Mouse (Mus musculus): Measurements from ENCODE around the gene Flcn. TPM values are rescaled to one million over a fixed set of nuclear protein-coding genes. Genes with fewer than 3 reads are reported as not detected.
A peak's percentile ranks its signal among the peaks of the same experiment; 100 is the strongest.

The Flcn gene
- total and polyA plus RNA-seq, 3 experiments = 34.9 to 60.9 (median 40.0) TPM

- ATAC-seq (ENCODE audit: extremely low read depth, insufficient number of reproducible peaks, low FRiP score, poor library complexity, severe bottlenecking) = peak; percentile 47
- TF ChIP-seq CTCF (IDR thresholded peaks at IDR 0.05; ENCODE audit: low read depth, low read length) (no peak), GATA2 (IDR thresholded peaks at IDR 0.05; ENCODE audit: borderline replicate concordance, low read depth, low read length) (no peak), POLR2AphosphoS5 (IDR thresholded peaks at IDR 0.05; ENCODE audit: insufficient replicate concordance, low read depth, low read length) (no peak), TAL1 (conservative IDR thresholded peaks at IDR 0.05; ENCODE audit: low read depth, low read length) (no peak), GATA1 (IDR thresholded peaks at IDR 0.05; ENCODE audit: borderline replicate concordance, low read length) (no peak)
- Histone ChIP-seq H3K36me3 (replicated peaks) (peaks cover 58% of the 10 kb centered on the region), H3K27me3 (ENCODE audit: insufficient read depth, low read length) (no peaks in the 10 kb centered on the region), H3K4me3 (ENCODE audit: low read depth, low read length) (peak overlapping the region; percentile 95), H3K4me1 (ENCODE audit: insufficient read depth, low read depth, low read length) (peaks cover 49% of the 10 kb centered on the region), H3K9me3 (replicated peaks) (no peaks in the 10 kb centered on the region)
- DNase-seq (ENCODE audit: low spot score) = peak; percentile 86
Measured at GRCm38 (mm10) chr11:59809071-59809669, 646 bp downstream of the Flcn start.

GRCm38 (mm10) chr11:59808170-59808960 lies 1.5 kb downstream of the Flcn start:
- ATAC-seq (ENCODE audit: extremely low read depth, insufficient number of reproducible peaks, low FRiP score, poor library complexity, severe bottlenecking) (no peak), DNase-seq (ENCODE audit: low spot score) (no peak)
- H3K36me3 ChIP-seq (replicated peaks) = peaks cover 66% of the 10 kb centered on the region
- H3K9me3 ChIP-seq (replicated peaks) = no peaks in the 10 kb centered on the region
- no peaks in the 10 kb centered on the region for H3K27me3 ChIP-seq (ENCODE audit: insufficient read depth, low read length)
- peak overlapping the region; percentile 95 for H3K4me3 ChIP-seq (ENCODE audit: low read depth, low read length)
- H3K4me1 ChIP-seq (ENCODE audit: insufficient read depth, low read depth, low read length) = peaks cover 52% of the 10 kb centered on the region
- TF ChIP-seq GATA2 (IDR thresholded peaks at IDR 0.05; ENCODE audit: borderline replicate concordance, low read depth, low read length) (no peak), CTCF (IDR thresholded peaks at IDR 0.05; ENCODE audit: low read depth, low read length) (no peak), TAL1 (conservative IDR thresholded peaks at IDR 0.05; ENCODE audit: low read depth, low read length) (no peak), POLR2AphosphoS5 (IDR thresholded peaks at IDR 0.05; ENCODE audit: insufficient replicate concordance, low read depth, low read length) (no peak), GATA1 (IDR thresholded peaks at IDR 0.05; ENCODE audit: borderline replicate concordance, low read length) (no peak)

GRCm38 (mm10) chr11:59805656-59806055 lies 4.2 kb downstream of the Flcn start:
- Histone ChIP-seq H3K36me3 (replicated peaks) (peaks cover 79% of the 10 kb centered on the region), H3K9me3 (replicated peaks) (no peaks in the 10 kb centered on the region), H3K4me3 (ENCODE audit: low read depth, low read length) (no peak overlapping the region), H3K4me1 (ENCODE audit: insufficient read depth, low read depth, low read length) (peaks cover 44% of the 10 kb centered on the region), H3K27me3 (ENCODE audit: insufficient read depth, low read length) (no peaks in the 10 kb centered on the region; the same call in 1 of the 2 replicates)
- DNase-seq (ENCODE audit: low spot score) (no peak), ATAC-seq (ENCODE audit: extremely low read depth, insufficient number of reproducible peaks, low FRiP score, poor library complexity, severe bottlenecking) (no peak)
- no peak for TF ChIP-seq POLR2AphosphoS5 (IDR thresholded peaks at IDR 0.05; ENCODE audit: insufficient replicate concordance, low read depth, low read length)
- no peak for TF ChIP-seq TAL1 (conservative IDR thresholded peaks at IDR 0.05; ENCODE audit: low read depth, low read length)
- TF ChIP-seq GATA1 (IDR thresholded peaks at IDR 0.05; ENCODE audit: borderline replicate concordance, low read length) = no peak
- no peak for TF ChIP-seq GATA2 (IDR thresholded peaks at IDR 0.05; ENCODE audit: borderline replicate concordance, low read depth, low read length)
- TF ChIP-seq CTCF (IDR thresholded peaks at IDR 0.05; ENCODE audit: low read depth, low read length) = no peak

GRCm38 (mm10) chr11:59805256-59805655 lies 4.6 kb downstream of the Flcn start:
- peaks cover 44% of the 10 kb centered on the region for H3K4me1 ChIP-seq (ENCODE audit: insufficient read depth, low read depth, low read length)
- no peak for TF ChIP-seq CTCF (IDR thresholded peaks at IDR 0.05; ENCODE audit: low read depth, low read length)
- TF ChIP-seq TAL1 (conservative IDR thresholded peaks at IDR 0.05; ENCODE audit: low read depth, low read length) = no peak
- no peak for TF ChIP-seq POLR2AphosphoS5 (IDR thresholded peaks at IDR 0.05; ENCODE audit: insufficient replicate concordance, low read depth, low read length)
- TF ChIP-seq GATA1 (IDR thresholded peaks at IDR 0.05; ENCODE audit: borderline replicate concordance, low read length) = no peak
- TF ChIP-seq GATA2 (IDR thresholded peaks at IDR 0.05; ENCODE audit: borderline replicate concordance, low read depth, low read length) = no peak
- H3K4me3 ChIP-seq (ENCODE audit: low read depth, low read length) = no peak overlapping the region
- ATAC-seq (ENCODE audit: extremely low read depth, insufficient number of reproducible peaks, low FRiP score, poor library complexity, severe bottlenecking) (no peak), DNase-seq (ENCODE audit: low spot score) (no peak)
- H3K36me3 ChIP-seq (replicated peaks) = peaks cover 83% of the 10 kb centered on the region
- no peaks in the 10 kb centered on the region; the same call in 1 of the 2 replicates for H3K27me3 ChIP-seq (ENCODE audit: insufficient read depth, low read length)
- no peaks in the 10 kb centered on the region for H3K9me3 ChIP-seq (replicated peaks)

DNA sequence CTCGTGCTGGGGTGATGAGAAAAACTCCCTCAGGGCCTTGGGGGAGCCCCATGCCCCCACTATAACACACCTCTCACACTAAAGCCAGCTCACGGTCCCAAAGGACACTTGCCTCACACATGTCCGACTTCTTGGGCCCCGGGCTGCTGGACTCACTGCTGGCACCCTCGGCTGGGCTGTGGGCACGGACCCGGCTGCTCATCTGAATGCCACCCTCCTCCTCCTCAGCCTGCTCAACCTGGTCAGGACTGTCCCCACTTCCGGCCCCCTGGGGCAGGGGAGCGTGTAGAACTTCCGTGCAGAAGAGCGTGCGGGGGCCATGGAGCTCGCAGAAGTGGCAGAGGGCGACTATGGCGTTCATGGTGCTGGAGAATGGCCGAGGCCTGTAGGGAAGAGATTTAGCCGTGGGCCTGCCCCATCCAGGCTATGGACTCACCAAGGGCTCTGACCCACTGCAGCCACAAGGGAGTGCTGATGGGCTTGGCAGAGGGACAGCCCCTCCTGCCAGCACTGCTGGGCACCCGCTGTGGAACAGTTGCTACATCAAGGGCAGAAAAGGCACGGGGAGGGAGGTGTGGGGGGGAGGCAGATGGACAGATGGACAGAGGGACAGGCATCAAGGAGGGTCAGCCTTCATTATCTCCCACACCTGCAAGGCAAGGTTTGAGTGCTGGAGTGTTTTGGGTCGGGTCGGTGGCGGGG lies 5.3 kb downstream of the Flcn start:
- no peak overlapping the region for H3K4me3 ChIP-seq (ENCODE audit: low read depth, low read length)
- ATAC-seq (ENCODE audit: extremely low read depth, insufficient number of reproducible peaks, low FRiP score, poor library complexity, severe bottlenecking) (no peak), DNase-seq (ENCODE audit: low spot score) (no peak)
- H3K9me3 ChIP-seq (replicated peaks) = no peaks in the 10 kb centered on the region
- H3K27me3 ChIP-seq (ENCODE audit: insufficient read depth, low read length) = no peaks in the 10 kb centered on the region; the same call in 1 of the 2 replicates
- TF ChIP-seq GATA2 (IDR thresholded peaks at IDR 0.05; ENCODE audit: borderline replicate concordance, low read depth, low read length) (no peak), POLR2AphosphoS5 (IDR thresholded peaks at IDR 0.05; ENCODE audit: insufficient replicate concordance, low read depth, low read length) (no peak), CTCF (IDR thresholded peaks at IDR 0.05; ENCODE audit: low read depth, low read length) (no peak), GATA1 (IDR thresholded peaks at IDR 0.05; ENCODE audit: borderline replicate concordance, low read length) (no peak), TAL1 (conservative IDR thresholded peaks at IDR 0.05; ENCODE audit: low read depth, low read length) (no peak)
- H3K4me1 ChIP-seq (ENCODE audit: insufficient read depth, low read depth, low read length) = peaks cover 44% of the 10 kb centered on the region
- peaks cover 89% of the 10 kb centered on the region for H3K36me3 ChIP-seq (replicated peaks)

Data from G1E (cell line).